Mouse (Mus musculus) A20 (cell line): ENCODE measurements around the gene Slc25a42.

Experiments
- DNase-seq: peaks from one replicate; pipeline ENCODE4 v3.0.0-alpha.2; 2011; ENCODE audit warnings: low read depth, low spot score

Gene Slc25a42

GRCm38 (mm10) chr8:70215092-70215491 is 3.0 kb upstream of the Slc25a42 start:
- no peak for DNase-seq

GRCm38 (mm10) chr8:70214411-70214810 is 2.3 kb upstream of the Slc25a42 start:
- DNase-seq: no peak

- no peak for DNase-seq
These were observed 386 bp downstream of the Slc25a42 start for GRCm38 (mm10) chr8:70211726-70212111.

- DNase-seq: no peak
These were observed 830 bp downstream of the Slc25a42 start for GRCm38 (mm10) chr8:70211275-70211674.

GRCm38 (mm10) chr8:70210538-70210937 is 1.6 kb downstream of the Slc25a42 start:
- DNase-seq: no peak

GRCm38 (mm10) chr8:70208130-70208529 is 4.0 kb downstream of the Slc25a42 start:
- DNase-seq: no peak

GRCm38 (mm10) chr8:70204757-70205156 is 7.3 kb downstream of the Slc25a42 start:
- no peak for DNase-seq

GRCm38 (mm10) chr8:70203072-70203471 is 9.0 kb downstream of the Slc25a42 start:
- no peak for DNase-seq

- DNase-seq: no peak
These were observed 10.7 kb downstream of the Slc25a42 start for GRCm38 (mm10) chr8:70201417-70201816.

GRCm38 (mm10) chr8:70200098-70200681 is 11.9 kb downstream of the Slc25a42 start:
- DNase-seq: peak; percentile 41

- DNase-seq: no peak
These were observed 14.5 kb downstream of the Slc25a42 start for GRCm38 (mm10) chr8:70197603-70198002.

- DNase-seq: peak; percentile 46
These were observed 16.3 kb downstream of the Slc25a42 start for GRCm38 (mm10) chr8:70195762-70196161.

- no peak for DNase-seq
These were observed 17.9 kb downstream of the Slc25a42 start for GRCm38 (mm10) chr8:70194191-70194590.

- no peak for DNase-seq
These were observed 18.9 kb downstream of the Slc25a42 start for GRCm38 (mm10) chr8:70193238-70193637.

- no peak for DNase-seq
These were observed 23.4 kb downstream of the Slc25a42 start for GRCm38 (mm10) chr8:70188707-70189106.

GRCm38 (mm10) chr8:70183194-70183593 is 28.9 kb downstream of the Slc25a42 start:
- no peak for DNase-seq

GRCm38 (mm10) chr8:70181903-70182252 is 30.2 kb downstream of the Slc25a42 start:
- no peak for DNase-seq

GRCm38 (mm10) chr8:70181212-70181902 is 30.7 kb downstream of the Slc25a42 start:
- no peak for DNase-seq

- DNase-seq: peak; percentile 39
These were observed 33.0 kb downstream of the Slc25a42 start for GRCm38 (mm10) chr8:70179082-70179481.

GRCm38 (mm10) chr8:70178231-70178630 is 33.9 kb downstream of the Slc25a42 start:
- no peak for DNase-seq

GRCm38 (mm10) chr8:70174079-70174478 is 38.0 kb downstream of the Slc25a42 start:
- DNase-seq: peak; percentile 54

- DNase-seq: peak; percentile 51
These were observed 38.8 kb downstream of the Slc25a42 start for GRCm38 (mm10) chr8:70173320-70173719.

- DNase-seq: peak; percentile 95
These were observed 39.9 kb downstream of the Slc25a42 start, which contains the start of gene Tmem161a for GRCm38 (mm10) chr8:70172043-70172681. Tmem161a (plus strand) TSS chr8:70172356.
